ENCODE assay signal across 12 mouse cellular contexts in the genomic region with DNA sequence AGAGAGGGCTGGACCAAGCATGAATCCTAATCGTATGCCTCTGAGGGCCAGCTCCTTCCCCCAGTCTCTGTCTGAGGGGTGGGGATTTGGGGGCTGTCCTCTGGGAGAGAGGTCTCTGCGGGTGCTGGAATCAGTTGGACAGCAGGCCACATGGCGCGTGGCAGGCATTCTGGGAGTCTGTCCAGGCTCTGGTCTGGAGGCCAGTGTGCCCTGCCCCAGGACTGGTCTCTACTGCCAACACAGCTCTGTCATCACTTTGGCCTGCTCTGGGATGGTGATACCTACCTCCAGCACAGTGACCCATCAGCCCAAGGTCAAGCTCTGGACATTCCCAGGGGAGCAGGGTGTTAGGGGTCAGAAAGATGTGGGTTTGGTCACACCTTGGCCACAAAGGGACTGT.
DNase-seq lines count a peak whose midpoint lies in the region; ATAC-seq lines count a peak whose summit lies in the region.
"Had no signal": no experiment of that assay in that cellular context is flagged by ENCODE, and none has a peak within 500 bp of the region (broad histone marks: within the 10 kb centered on the region; RNA-seq: fewer than 3 reads in every experiment).

No protein-coding gene starts in this region.

- peak; percentile 31 for DNase-seq in gastrocnemius, postnatal 10 days
- no peak for DNase-seq in gastrocnemius, postnatal 36 days
- DNase-seq in 3134 (ENCODE audit: extremely low read depth, insufficient read length, low spot score): peak; percentile 79
- peak; percentile 43 for DNase-seq in adrenal gland, postnatal 25 days
- DNase-seq in thymus, postnatal 14 days: no peak
- DNase-seq in ovary, adult 18-20 months (ENCODE audit: low spot score): no peak
- no peak for DNase-seq in spleen, adult 12 weeks (ENCODE audit: low spot score)
- DNase-seq: thymus, postnatal 25 days had no signal

- WGBS in heart, embryonic 16.5 days: 23% methylated on average over 4 of the region's 4 CpGs

- no peak overlapping the region for H3K4me3 ChIP-seq in heart, embryonic 16.5 days (ENCODE audit: low read length)
- H3K4me3 ChIP-seq: embryonic facial prominence, embryonic 12.5 days had no signal

- peaks cover 33% of the 10 kb centered on the region for H3K4me1 ChIP-seq in heart, embryonic 16.5 days (ENCODE audit: control insufficient read depth, insufficient read depth, low read length)

- H3K36me3 ChIP-seq in heart, embryonic 16.5 days (ENCODE audit: control insufficient read depth, insufficient read depth): no peaks in the 10 kb centered on the region
- H3K36me3 ChIP-seq: embryonic facial prominence, embryonic 12.5 days had no signal

- H3K4me2 ChIP-seq in heart, embryonic 16.5 days (ENCODE audit: low read depth, low read length): no peak overlapping the region
- H3K4me2 ChIP-seq: embryonic facial prominence, embryonic 12.5 days had no signal

- H3K27me3 ChIP-seq in heart, embryonic 16.5 days (ENCODE audit: control insufficient read depth, insufficient read depth, low read length): no peaks in the 10 kb centered on the region; the same call in 1 of the 2 replicates
- H3K27me3 ChIP-seq: embryonic facial prominence, embryonic 12.5 days had no signal

- intact Hi-C loops in gastrocnemius, postnatal 36 days (cut with DNase I): no loop called here

- no peak overlapping the region for H3K9ac ChIP-seq in heart, embryonic 16.5 days (ENCODE audit: low read length)
- H3K9ac ChIP-seq: embryonic facial prominence, embryonic 12.5 days; liver, embryonic 14.5 days had no signal

- ATAC-seq in heart, embryonic 16.5 days (replicated peaks; ENCODE audit: extremely low read depth, insufficient read depth, low FRiP score): peak; percentile 30; the same call in 1 of the 2 replicates
- ATAC-seq: intestine, embryonic 16.5 days had no signal

- no peaks in the 10 kb centered on the region for H3K9me3 ChIP-seq in heart, embryonic 16.5 days (replicated peaks; ENCODE audit: control insufficient read depth, low read length)
- H3K9me3 ChIP-seq: embryonic facial prominence, embryonic 12.5 days had no signal

- H3K27ac ChIP-seq in heart, embryonic 16.5 days (ENCODE audit: low read length): no peak overlapping the region; the same call in 1 of the 2 replicates
- H3K27ac ChIP-seq: embryonic facial prominence, embryonic 12.5 days; liver, embryonic 14.5 days had no signal

Comparison
In these comparisons a context has a peak if more than half of its experiments do, and no peak if none do; other contexts are left out.
1. DNase-seq: peak in gastrocnemius, postnatal 10 days (single experiment), 3134 (single experiment) and adrenal gland, postnatal 25 days (single experiment); none in gastrocnemius, postnatal 36 days (0 of 2), thymus, postnatal 14 days (single experiment), ovary, adult 18-20 months (single experiment) and spleen, adult 12 weeks (single experiment).